Mouse (Mus musculus) kidney, adult 2 months (tissue): ENCODE measurements at regions not wholly inside any gene's neighbourhood (a gene's known extent, or its start where the extent isn't known, plus 50 kb on each side); places are given as distances from the start of the nearest gene placed in this dataset.

Source experiments
- DNase-seq: peaks from one replicate; pipeline ENCODE4 v3.0.0; 2021
- H3K27ac ChIP-seq: fragments of 200-500 bp; 2 replicates; pipeline ENCODE4 v1.5.1; 2012; ENCODE audit warnings: low read depth, low read length, control low read depth, inconsistent platforms; ENCODE audit not compliant: insufficient read depth
- H3K27me3 ChIP-seq: fragments of 200-500 bp; replicated peaks from 2 replicates; pipeline ENCODE4 v1.6.1; 2012; ENCODE audit warnings: mild to moderate bottlenecking, moderate library complexity, low read length, inconsistent platforms; ENCODE audit not compliant: control insufficient read depth, insufficient read depth
- H3K36me3 ChIP-seq: fragments of 200-500 bp; 2 replicates; pipeline ENCODE4 v1.6.1; 2012; ENCODE audit warnings: mild to moderate bottlenecking, moderate library complexity, low read length, inconsistent platforms; ENCODE audit not compliant: control insufficient read depth, insufficient read depth
- H3K4me1 ChIP-seq: fragments of 200-500 bp; 2 replicates; pipeline ENCODE4 v1.6.1; 2011; ENCODE audit warnings: low read length; ENCODE audit not compliant: control insufficient read depth, insufficient read depth
- H3K4me3 ChIP-seq: fragments of 200-500 bp; 2 replicates; pipeline ENCODE4 v1.5.1; 2011; ENCODE audit warnings: mild to moderate bottlenecking, low read depth, low read length, control low read depth; ENCODE audit not compliant: insufficient read depth
- CTCF ChIP-seq: fragments of 200-500 bp; conservative IDR thresholded peaks from 2 replicates; pipeline ENCODE4 v1.5.1; 2011; ENCODE audit warnings: low read depth, mild to moderate bottlenecking, control low read depth, low read length, moderate library complexity, mixed read lengths; ENCODE audit not compliant: insufficient read depth, insufficient read length
- POLR2A ChIP-seq: fragments of 200-500 bp; IDR thresholded peaks from one replicate; pipeline ENCODE4 v1.6.1; 2011; ENCODE audit warnings: low read depth, low read length, control low read depth
- WGBS: fragments of 180-500 bp; shearing (Covaris S2); methylation state at CpG from one replicate; pipeline ENCODE4 v1.1.7; 2018; 5-methylcytosine and 5-hydroxymethylcytosine counted together

DNA sequence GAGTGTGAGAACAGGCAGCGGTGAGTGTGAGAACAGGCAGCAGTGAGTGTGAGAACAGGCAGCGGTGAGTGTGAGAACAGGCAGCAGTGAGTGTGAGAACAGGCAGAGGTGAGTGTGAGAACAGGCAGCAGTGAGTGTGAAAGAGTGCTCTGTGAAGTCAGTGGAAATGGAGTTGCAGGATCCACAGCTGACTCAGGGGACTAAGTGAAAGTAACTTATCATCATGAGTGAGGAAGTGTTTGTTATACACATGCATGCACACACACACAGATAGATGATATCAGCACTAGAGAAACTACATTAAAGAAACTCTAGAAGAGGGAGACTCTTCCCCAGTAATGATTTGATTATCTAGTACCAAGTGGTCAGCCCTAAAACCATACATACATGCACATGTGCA is 76.0 kb upstream of the Btg1 start:
- no peak overlapping the region for H3K27ac ChIP-seq
- no peak overlapping the region for H3K4me3 ChIP-seq
- H3K27me3 ChIP-seq = no peaks in the 10 kb centered on the region
- DNase-seq = no peak
- H3K36me3 ChIP-seq = no peaks in the 10 kb centered on the region
- WGBS = 98% methylated on average over 2 of the region's 2 CpGs
- no peaks in the 10 kb centered on the region for H3K4me1 ChIP-seq
- TF ChIP-seq POLR2A (no peak), CTCF (no peak)

DNA sequence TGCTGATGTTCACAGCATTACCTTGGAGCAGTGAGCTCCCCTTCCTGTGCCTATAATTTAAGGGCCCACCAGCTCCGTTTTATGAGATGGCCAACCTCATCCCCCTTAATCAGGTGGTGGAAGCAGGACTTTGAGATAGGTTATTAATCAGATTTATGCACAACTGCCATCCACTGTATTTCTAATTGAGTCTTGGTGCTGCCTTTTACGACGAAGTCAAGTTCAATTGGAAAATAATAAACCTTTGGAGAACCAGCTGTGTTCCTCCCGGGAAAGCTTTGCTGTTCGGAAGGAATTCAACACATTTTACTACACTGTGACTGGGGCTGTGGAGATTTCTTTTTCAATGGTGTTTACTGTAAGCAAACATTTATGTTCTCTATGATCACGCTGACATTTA is 71.5 kb upstream of the Btg1 start:
- H3K4me1 ChIP-seq = no peaks in the 10 kb centered on the region
- no peak overlapping the region for H3K4me3 ChIP-seq
- H3K36me3 ChIP-seq = no peaks in the 10 kb centered on the region
- no peak overlapping the region for H3K27ac ChIP-seq
- WGBS = 61% methylated on average over 6 of the region's 6 CpGs
- no peaks in the 10 kb centered on the region for H3K27me3 ChIP-seq
- TF ChIP-seq POLR2A (no peak), CTCF (no peak)
- no peak for DNase-seq

DNA sequence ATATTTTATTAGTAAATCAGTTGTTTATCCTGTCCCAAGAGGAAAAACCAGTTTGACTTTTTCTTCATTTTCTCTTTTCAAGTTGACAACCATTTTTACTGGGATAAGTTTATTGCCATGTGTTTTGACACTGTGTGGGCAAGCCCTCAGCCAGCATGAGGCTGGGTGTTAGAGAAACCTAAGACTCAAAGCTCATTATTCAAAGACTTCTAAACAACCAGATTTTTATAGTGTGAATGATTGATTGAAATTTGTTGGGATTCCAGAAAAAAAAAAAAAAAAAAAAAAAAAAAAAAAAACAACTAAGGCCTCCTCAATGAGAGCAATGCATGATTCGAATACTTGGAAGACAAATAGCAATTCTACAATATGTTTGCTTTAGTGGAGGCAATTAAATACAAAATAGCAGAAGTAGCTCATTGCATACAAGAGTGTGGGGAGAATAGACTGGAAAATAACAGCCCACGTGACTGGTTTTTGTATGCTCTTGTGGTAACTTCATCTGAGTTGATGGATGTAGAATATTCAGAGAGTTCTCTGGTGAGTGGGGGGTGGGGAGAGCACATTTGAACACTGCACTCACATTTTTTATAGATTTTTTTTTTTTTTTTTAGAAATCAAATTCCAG is 70.9 kb upstream of the Btg1 start:
- H3K36me3 ChIP-seq = no peaks in the 10 kb centered on the region
- H3K4me1 ChIP-seq = no peaks in the 10 kb centered on the region
- WGBS = 48% methylated on average over 2 of the region's 2 CpGs
- no peaks in the 10 kb centered on the region for H3K27me3 ChIP-seq
- no peak for DNase-seq
- no peak for TF ChIP-seq POLR2A
- TF ChIP-seq CTCF = no peak
- H3K27ac ChIP-seq = no peak overlapping the region
- H3K4me3 ChIP-seq = no peak overlapping the region

DNA sequence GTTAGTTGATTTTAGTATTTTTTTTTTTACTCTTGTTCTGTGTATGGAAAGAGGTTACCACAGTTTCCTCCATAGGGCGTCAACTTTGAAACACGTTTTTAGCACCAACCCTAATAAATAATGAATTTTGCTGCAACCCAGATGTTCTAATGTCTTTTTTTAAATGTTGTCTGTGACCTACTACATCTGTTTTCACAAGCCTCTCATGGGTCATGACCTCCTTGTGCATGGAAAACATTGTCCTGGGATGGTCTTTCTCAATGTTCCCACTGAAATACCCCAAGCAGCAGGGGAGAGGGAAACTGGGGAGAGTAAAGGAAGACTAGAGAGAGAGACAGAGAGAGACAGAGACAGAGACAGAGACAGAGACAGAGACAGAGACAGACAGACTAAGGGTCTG is 67.2 kb upstream of the Btg1 start:
- TF ChIP-seq POLR2A = no peak
- TF ChIP-seq CTCF = no peak
- Histone ChIP-seq H3K36me3 (no peaks in the 10 kb centered on the region), H3K27ac (no peak overlapping the region), H3K4me1 (no peaks in the 10 kb centered on the region), H3K4me3 (no peak overlapping the region), H3K27me3 (no peaks in the 10 kb centered on the region)
- WGBS = 53% methylated on average over 2 of the region's 2 CpGs
- DNase-seq = no peak

DNA sequence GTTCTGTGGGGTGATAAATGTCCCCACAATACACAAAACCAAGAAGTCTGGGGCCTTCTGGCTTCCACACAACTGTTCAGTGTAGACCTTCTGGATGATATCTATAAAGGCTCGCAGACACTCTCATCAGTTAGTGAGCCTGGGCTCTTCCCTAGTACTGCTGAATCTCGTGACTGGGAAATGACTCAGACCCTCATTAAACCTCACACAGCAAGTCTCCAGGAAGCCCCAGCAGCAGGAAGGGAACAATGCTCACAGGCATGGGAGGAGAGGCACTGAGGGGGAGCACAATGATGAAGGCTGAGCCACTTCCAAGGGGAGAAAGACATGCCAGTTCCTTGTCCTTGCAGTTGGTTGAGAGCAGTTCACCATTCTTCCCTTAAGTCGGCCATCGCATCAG is 66.5 kb upstream of the Btg1 start:
- WGBS = 76% methylated on average over 4 of the region's 4 CpGs
- H3K27me3 ChIP-seq = no peaks in the 10 kb centered on the region
- no peak overlapping the region for H3K4me3 ChIP-seq

DNA sequence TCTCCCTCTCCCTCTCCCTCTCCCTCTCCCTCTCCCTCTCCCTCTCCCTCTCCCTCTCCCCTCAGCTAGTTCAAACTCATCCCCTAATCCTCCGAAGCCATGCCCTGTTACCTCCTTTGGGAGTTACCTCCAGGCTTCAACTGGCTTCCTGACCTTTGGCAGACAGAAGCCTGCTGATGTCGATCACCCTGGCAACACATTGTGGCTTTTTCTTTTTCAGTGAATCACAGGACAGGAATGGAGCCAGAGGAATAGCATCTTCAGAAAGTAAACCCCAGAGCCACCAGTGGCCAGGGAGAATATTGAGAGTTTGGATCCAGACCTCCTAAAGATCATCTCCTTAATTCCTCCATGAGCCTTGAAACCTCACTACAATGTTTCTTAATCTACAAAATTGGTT is 59.5 kb upstream of the Btg1 start:
- no peaks in the 10 kb centered on the region for H3K27me3 ChIP-seq
- no peak overlapping the region for H3K27ac ChIP-seq
- WGBS = 25% methylated on average over 2 of the region's 2 CpGs
- no peak overlapping the region for H3K4me3 ChIP-seq
- no peaks in the 10 kb centered on the region for H3K36me3 ChIP-seq
- no peak for DNase-seq
- TF ChIP-seq POLR2A = no peak
- no peak for TF ChIP-seq CTCF
- H3K4me1 ChIP-seq = no peaks in the 10 kb centered on the region

More for the DNA sequence above, 66.5 kb upstream of the Btg1 start:
- H3K27ac ChIP-seq = no peak overlapping the region
- TF ChIP-seq POLR2A = no peak
- no peak for TF ChIP-seq CTCF
- no peaks in the 10 kb centered on the region for H3K36me3 ChIP-seq
- DNase-seq = no peak
- no peaks in the 10 kb centered on the region for H3K4me1 ChIP-seq

DNA sequence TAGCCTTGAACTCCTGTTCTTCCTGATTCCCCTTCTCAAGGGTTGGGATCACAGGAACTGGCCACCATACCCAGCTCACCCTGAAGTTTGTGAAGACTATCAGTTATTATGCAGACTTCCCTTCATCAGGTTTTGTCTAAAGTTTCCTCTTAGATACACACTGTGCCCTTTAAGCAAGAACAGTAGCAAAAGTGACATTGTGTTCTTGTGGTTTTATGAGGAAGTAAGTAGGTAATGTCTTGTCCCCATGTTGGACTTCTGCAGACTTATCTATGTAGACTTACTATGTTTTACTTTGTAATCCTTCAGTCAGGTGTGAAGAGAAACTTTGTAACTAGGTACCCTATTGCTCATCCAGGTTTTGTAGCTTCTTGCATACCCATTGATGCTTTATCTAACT is 51.5 kb upstream of the Btg1 start:
- no peaks in the 10 kb centered on the region for H3K4me1 ChIP-seq
- no peaks in the 10 kb centered on the region for H3K27me3 ChIP-seq
- no peak overlapping the region for H3K4me3 ChIP-seq
- DNase-seq = no peak
- no peaks in the 10 kb centered on the region for H3K36me3 ChIP-seq
- no peak for TF ChIP-seq CTCF
- H3K27ac ChIP-seq = no peak overlapping the region
